Mouse (Mus musculus): ENCODE data around the gene Zc3h4. TPM values are rescaled to one million over a fixed set of nuclear protein-coding genes. Genes with fewer than 3 reads are reported as not detected.

Zc3h4 gene
- polyA plus RNA-seq (2012; rRNA removed) = 42.0 and 50.2 TPM in 2 replicates

GRCm38 (mm10) chr7:16400689-16401611, at the start of gene Zc3h4:
Zc3h4 (plus strand) TSS chr7:16400910.
- H3K27ac ChIP-seq (ENCODE audit: insufficient read depth, low read length) = peak within 1 kb of the TSS; percentile 100
- TF ChIP-seq CTCF (IDR thresholded peaks at IDR 0.05; ENCODE audit: borderline replicate concordance, insufficient read depth, low read depth, low read length) (no peak), POLR2A (IDR thresholded peaks at IDR 0.05; ENCODE audit: borderline replicate concordance, insufficient read depth, low read length) (peak; percentile 58)
- peak within 1 kb of the TSS; percentile 89 for H3K4me3 ChIP-seq (replicated peaks; ENCODE audit: insufficient read depth, low read depth, low read length)
- 1% methylated on average over 71 of the region's 85 CpGs for WGBS
- DNase-seq = peak; percentile 90 to 92
- peaks cover 28% of the 10 kb centered on the region for H3K4me1 ChIP-seq (ENCODE audit: control insufficient read depth, insufficient read depth, low read length)
- no peaks in the 10 kb centered on the region for H3K27me3 ChIP-seq (ENCODE audit: control insufficient read depth, insufficient read depth, low read length)

- H3K4me3 ChIP-seq (replicated peaks; ENCODE audit: insufficient read depth, low read depth, low read length) = no peak overlapping the region
- WGBS = 95% methylated on average over 3 of the region's 3 CpGs
Observed at GRCm38 (mm10) chr7:16355854-16356594, 44.7 kb upstream of the Zc3h4 start.

DNA sequence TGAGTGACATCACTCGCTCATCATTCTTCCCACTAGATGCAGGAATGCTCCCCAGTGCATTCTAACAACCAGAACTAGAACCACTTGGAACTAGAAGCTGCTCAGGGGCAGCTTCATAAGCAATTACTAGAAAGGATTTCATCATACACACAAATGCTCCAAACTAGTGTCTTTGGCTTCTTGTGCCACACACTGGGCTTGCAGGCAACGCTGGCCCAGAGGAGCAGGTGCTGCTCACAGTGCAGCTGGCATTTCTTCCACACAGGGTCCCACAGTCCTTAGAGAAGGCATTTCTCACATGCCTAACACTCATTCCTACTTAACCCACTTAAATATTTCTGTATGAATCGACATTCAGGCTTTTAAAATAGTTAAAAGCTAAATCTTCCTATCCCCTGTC, 43.1 kb upstream of the Zc3h4 start:
- Histone ChIP-seq H3K4me3 (replicated peaks; ENCODE audit: insufficient read depth, low read depth, low read length) (no peak overlapping the region), H3K27ac (ENCODE audit: insufficient read depth, low read length) (no peak overlapping the region), H3K27me3 (ENCODE audit: control insufficient read depth, insufficient read depth, low read length) (no peaks in the 10 kb centered on the region), H3K4me1 (ENCODE audit: control insufficient read depth, insufficient read depth, low read length) (no peaks in the 10 kb centered on the region)
- TF ChIP-seq CTCF (IDR thresholded peaks at IDR 0.05; ENCODE audit: borderline replicate concordance, insufficient read depth, low read depth, low read length) (no peak), POLR2A (IDR thresholded peaks at IDR 0.05; ENCODE audit: borderline replicate concordance, insufficient read depth, low read length) (no peak)
- DNase-seq = no peak
- 66% methylated on average over 3 of the region's 3 CpGs for WGBS

More at GRCm38 (mm10) chr7:16355854-16356594, 44.7 kb upstream of the Zc3h4 start:
- Histone ChIP-seq H3K27me3 (ENCODE audit: control insufficient read depth, insufficient read depth, low read length) (no peaks in the 10 kb centered on the region), H3K4me1 (ENCODE audit: control insufficient read depth, insufficient read depth, low read length) (no peaks in the 10 kb centered on the region), H3K27ac (ENCODE audit: insufficient read depth, low read length) (no peak overlapping the region)
- DNase-seq = no peak
- TF ChIP-seq CTCF (IDR thresholded peaks at IDR 0.05; ENCODE audit: borderline replicate concordance, insufficient read depth, low read depth, low read length) = no peak
- TF ChIP-seq POLR2A (IDR thresholded peaks at IDR 0.05; ENCODE audit: borderline replicate concordance, insufficient read depth, low read length) = no peak

GRCm38 (mm10) chr7:16364319-16364718, 36.4 kb upstream of the Zc3h4 start:
- WGBS = 85% methylated on average over 1 of the region's 1 CpGs
- TF ChIP-seq CTCF (IDR thresholded peaks at IDR 0.05; ENCODE audit: borderline replicate concordance, insufficient read depth, low read depth, low read length) (no peak), POLR2A (IDR thresholded peaks at IDR 0.05; ENCODE audit: borderline replicate concordance, insufficient read depth, low read length) (no peak)
- Histone ChIP-seq H3K27me3 (ENCODE audit: control insufficient read depth, insufficient read depth, low read length) (no peaks in the 10 kb centered on the region), H3K4me3 (replicated peaks; ENCODE audit: insufficient read depth, low read depth, low read length) (no peak overlapping the region), H3K27ac (ENCODE audit: insufficient read depth, low read length) (no peak overlapping the region), H3K4me1 (ENCODE audit: control insufficient read depth, insufficient read depth, low read length) (no peaks in the 10 kb centered on the region)
- no peak for DNase-seq

DNA sequence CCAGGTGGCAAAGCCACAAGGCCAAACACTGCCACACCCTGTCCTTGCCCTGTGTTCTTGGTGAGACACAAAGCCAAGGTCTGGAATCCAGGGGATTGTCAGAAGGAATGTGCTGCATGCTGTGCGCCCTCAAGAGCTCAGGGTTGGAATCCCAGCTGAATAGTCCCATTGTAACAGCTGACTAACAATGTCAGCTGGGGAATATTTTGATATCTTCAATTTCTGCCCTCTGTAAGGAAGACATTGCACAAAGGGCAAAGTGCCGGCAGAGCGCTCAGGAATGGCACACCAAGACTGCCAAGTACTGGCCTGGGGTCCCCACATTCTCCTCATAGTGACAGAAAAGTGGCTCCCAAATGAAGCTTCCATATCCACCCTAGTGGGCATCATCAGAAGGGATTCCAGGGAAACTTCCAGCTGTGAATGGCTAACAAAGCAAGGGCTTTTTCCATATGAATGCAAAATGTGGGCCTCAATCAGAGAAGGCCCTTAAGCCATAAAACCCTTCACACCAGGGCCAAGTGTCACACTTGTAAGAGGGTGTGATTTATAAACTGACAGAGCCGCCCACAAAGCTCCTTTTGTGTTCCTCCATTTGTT, 35.7 kb upstream of the Zc3h4 start:
- Histone ChIP-seq H3K27me3 (ENCODE audit: control insufficient read depth, insufficient read depth, low read length) (no peaks in the 10 kb centered on the region), H3K4me1 (ENCODE audit: control insufficient read depth, insufficient read depth, low read length) (no peaks in the 10 kb centered on the region), H3K4me3 (replicated peaks; ENCODE audit: insufficient read depth, low read depth, low read length) (no peak overlapping the region), H3K27ac (ENCODE audit: insufficient read depth, low read length) (no peak overlapping the region)
- 32% methylated on average over 4 of the region's 4 CpGs for WGBS
- no peak for DNase-seq
- TF ChIP-seq CTCF (IDR thresholded peaks at IDR 0.05; ENCODE audit: borderline replicate concordance, insufficient read depth, low read depth, low read length) = no peak
- TF ChIP-seq POLR2A (IDR thresholded peaks at IDR 0.05; ENCODE audit: borderline replicate concordance, insufficient read depth, low read length) = no peak

DNA sequence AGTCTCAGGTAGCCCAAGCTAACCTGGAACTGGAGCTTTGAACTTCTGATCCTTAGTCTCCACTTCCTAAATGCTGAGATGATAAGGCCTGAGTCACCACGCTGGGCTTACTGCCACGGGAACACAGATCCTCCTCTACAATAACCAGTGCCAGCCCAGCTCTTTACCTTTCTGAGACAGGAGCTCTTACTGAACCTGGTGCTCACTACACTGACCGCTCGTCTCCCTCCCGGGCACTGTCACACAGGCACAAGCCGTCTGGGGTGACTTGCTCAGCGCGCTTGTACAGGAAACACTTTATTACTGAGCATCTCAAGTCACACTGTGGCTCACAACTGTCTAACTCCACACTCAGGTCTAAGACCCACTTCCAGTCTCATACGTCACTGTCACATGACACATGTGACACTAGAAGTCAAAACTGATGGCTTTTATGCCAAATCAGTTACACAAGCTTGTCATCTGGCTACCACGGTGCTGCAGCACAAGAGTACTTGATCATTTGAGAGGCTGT, 34.5 kb upstream of the Zc3h4 start:
- TF ChIP-seq POLR2A (IDR thresholded peaks at IDR 0.05; ENCODE audit: borderline replicate concordance, insufficient read depth, low read length) = no peak
- no peak for TF ChIP-seq CTCF (IDR thresholded peaks at IDR 0.05; ENCODE audit: borderline replicate concordance, insufficient read depth, low read depth, low read length)
- WGBS = 70% methylated on average over 10 of the region's 10 CpGs
- Histone ChIP-seq H3K4me3 (replicated peaks; ENCODE audit: insufficient read depth, low read depth, low read length) (no peak overlapping the region), H3K27me3 (ENCODE audit: control insufficient read depth, insufficient read depth, low read length) (no peaks in the 10 kb centered on the region), H3K4me1 (ENCODE audit: control insufficient read depth, insufficient read depth, low read length) (no peaks in the 10 kb centered on the region), H3K27ac (ENCODE audit: insufficient read depth, low read length) (no peak overlapping the region)
- no peak for DNase-seq

GRCm38 (mm10) chr7:16366669-16367068, 34.0 kb upstream of the Zc3h4 start:
- 78% methylated on average over 4 of the region's 4 CpGs for WGBS
- Histone ChIP-seq H3K27me3 (ENCODE audit: control insufficient read depth, insufficient read depth, low read length) (no peaks in the 10 kb centered on the region), H3K4me3 (replicated peaks; ENCODE audit: insufficient read depth, low read depth, low read length) (no peak overlapping the region)

More at GRCm38 (mm10) chr7:16366669-16367068, 34.0 kb upstream of the Zc3h4 start:
- TF ChIP-seq CTCF (IDR thresholded peaks at IDR 0.05; ENCODE audit: borderline replicate concordance, insufficient read depth, low read depth, low read length) (no peak), POLR2A (IDR thresholded peaks at IDR 0.05; ENCODE audit: borderline replicate concordance, insufficient read depth, low read length) (no peak)
- DNase-seq = no peak
- H3K4me1 ChIP-seq (ENCODE audit: control insufficient read depth, insufficient read depth, low read length) = no peaks in the 10 kb centered on the region
- no peak overlapping the region for H3K27ac ChIP-seq (ENCODE audit: insufficient read depth, low read length)

All from cerebellum, adult 2 months (tissue).